Mouse (Mus musculus) adrenal gland, postnatal 25 days (tissue): Measurements from ENCODE around the gene Gria2. TPM values are rescaled to one million over a fixed set of nuclear protein-coding genes. Genes with fewer than 3 reads are reported as not detected.

ENCODE experiments used
- DNase-seq: peaks from one replicate; pipeline ENCODE4 v3.0.0; 2021; ENCODE audit warnings: mixed read lengths
- microRNA-seq, 2 experiments: library from miRNA; unstranded; fragments of <30 nt; microRNA quantifications; one replicate each; pipeline ENCODE4 v1.2.0; 2021
- total RNA-seq: library from RNA; stranded (reverse); gene quantifications from 2 replicates; pipeline ENCODE4 v1.2.3, GENCODE M21; 2021

The Gria2 gene
- total RNA-seq, 1 experiment from 2014 or later: 14.5 TPM

GRCm38 (mm10) chr3:80775971-80776370 is 26.7 kb downstream of the Gria2 start:
- DNase-seq: no peak

GRCm38 (mm10) chr3:80774005-80774764 is 28.4 kb downstream of the Gria2 start:
- DNase-seq: no peak

- no peak for DNase-seq
Measured at GRCm38 (mm10) chr3:80773232-80773631, 29.4 kb downstream of the Gria2 start.

- DNase-seq: no peak
Measured at GRCm38 (mm10) chr3:80769506-80770235, 33.0 kb downstream of the Gria2 start.

- no peak for DNase-seq
Measured at GRCm38 (mm10) chr3:80758955-80759354, 43.7 kb downstream of the Gria2 start.

- no peak for DNase-seq
Measured at GRCm38 (mm10) chr3:80758363-80758762, 44.3 kb downstream of the Gria2 start.

- no peak for DNase-seq
Measured at GRCm38 (mm10) chr3:80750786-80751185, 51.8 kb downstream of the Gria2 start.

- DNase-seq: no peak
Measured at GRCm38 (mm10) chr3:80725205-80725604, 77.4 kb downstream of the Gria2 start.

GRCm38 (mm10) chr3:80713123-80713522 is 89.5 kb downstream of the Gria2 start:
- no peak for DNase-seq

GRCm38 (mm10) chr3:80708992-80709391 is 93.6 kb downstream of the Gria2 start:
- no peak for DNase-seq

- DNase-seq: no peak
Measured at GRCm38 (mm10) chr3:80702173-80702572, 100.5 kb downstream of the Gria2 start.

- DNase-seq: no peak
Measured at GRCm38 (mm10) chr3:80697523-80697922, 105.1 kb downstream of the Gria2 start.

GRCm38 (mm10) chr3:80694965-80695364 is 107.7 kb downstream of the Gria2 start:
- no peak for DNase-seq

- DNase-seq: no peak
Measured at GRCm38 (mm10) chr3:80665105-80665504, 137.5 kb downstream of the Gria2 start.

GRCm38 (mm10) chr3:80663293-80663692 is 139.3 kb downstream of the Gria2 start:
- DNase-seq: no peak

- no peak for DNase-seq
Measured at GRCm38 (mm10) chr3:80661838-80662237, 140.8 kb downstream of the Gria2 start.

- no peak for DNase-seq
Measured at GRCm38 (mm10) chr3:80652213-80652612, 150.4 kb downstream of the Gria2 start.

Small RNA genes lying within 50 kb of the gene (microRNA-seq; reads per million reads assigned to microRNA genes)
- 0 reads per million in 2 experiments for gene Gm25749

Other genes with a start within 250 kb of the Gria2 start
- 8.4 and 8.9 TPM in 2 replicates for gene Glrb, start 110.8 kb upstream of the Gria2 start, total RNA-seq
- gene Pdgfc, start 233.6 kb upstream of the Gria2 start, total RNA-seq: 6.8 and 7.9 TPM in 2 replicates